Mouse (Mus musculus) heart, postnatal 14 days (tissue): ENCODE data around the gene Cldn19. TPM values are rescaled to one million over a fixed set of nuclear protein-coding genes. Genes with fewer than 3 reads are reported as not detected.
"Not testable (repeated sequence)": the region's sequence is repeated elsewhere in the genome, so short reads cannot be mapped to it uniquely, and the experiment has no call there.

Experiments
- DNase-seq, 2 experiments: peaks; one replicate each; pipeline ENCODE4 v3.0.0; 2021 to 2022
- intact Hi-C: fragments of 180-260 bp; cut with DNase I; formaldehyde crosslinking; loops from one replicate; pipeline ENCODE4 v1.15.1; 2025
- total RNA-seq, 2 experiments: library from RNA; stranded (reverse); gene quantifications; 2 replicates each; pipeline ENCODE4 v1.2.3; 2021

The Cldn19 gene
- total RNA-seq, 2 experiments from 2014 or later = 0.36 TPM; not detected in 1

GRCm38 (mm10) chr4:119247462-119248235 is 7.6 kb upstream of the Cldn19 start:
- intact Hi-C loops = loop anchor here (1.0 to 5.0 kb wide), 5 partner anchors 47 to 375 kb away; partner anchors contain the start of genes Ppcs, Ppih, Ybx1 and Zmynd12

GRCm38 (mm10) chr4:119248407-119248965 is 6.7 kb upstream of the Cldn19 start:
- DNase-seq = no peak
- intact Hi-C loops = loop anchor here (5.0 kb wide), 3 partner anchors 74 to 374 kb away; partner anchors contain the start of genes Ppcs, Ppih and Zmynd12

More at GRCm38 (mm10) chr4:119247462-119248235, 7.6 kb upstream of the Cldn19 start:
- peak; percentile 85 to 86 for DNase-seq

- intact Hi-C loops = no loop called here
- no peak for DNase-seq
These were observed 3.0 kb upstream of the Cldn19 start for GRCm38 (mm10) chr4:119252025-119252808.

GRCm38 (mm10) chr4:119254012-119254618 is 1.1 kb upstream of the Cldn19 start:
- no peak for DNase-seq
- intact Hi-C loops = no loop called here

- DNase-seq = no peak
- intact Hi-C loops = loop anchor here (5.0 kb wide), 1 partner anchor 410 kb away; no protein-coding TSS in a partner anchor
These were observed 1.9 kb downstream of the Cldn19 start for GRCm38 (mm10) chr4:119257083-119257482.

- intact Hi-C loops = loop anchor here (5.0 kb wide), 1 partner anchor 408 kb away; no protein-coding TSS in a partner anchor
- no peak for DNase-seq
These were observed 4.4 kb downstream of the Cldn19 start for GRCm38 (mm10) chr4:119259344-119260254.

GRCm38 (mm10) chr4:119261087-119261713 is 6.0 kb downstream of the Cldn19 start:
- DNase-seq = no peak
- intact Hi-C loops = no loop called here

GRCm38 (mm10) chr4:119262483-119262882 is 7.3 kb downstream of the Cldn19 start:
- intact Hi-C loops = no loop called here
- no peak for DNase-seq

GRCm38 (mm10) chr4:119263459-119263858 is 8.2 kb downstream of the Cldn19 start:
- intact Hi-C loops = no loop called here
- DNase-seq = no peak

GRCm38 (mm10) chr4:119266606-119267005 is 11.4 kb downstream of the Cldn19 start:
- intact Hi-C loops = no loop called here
- DNase-seq = no peak

GRCm38 (mm10) chr4:119274627-119275026 is 19.4 kb downstream of the Cldn19 start:
- DNase-seq = peak; percentile 48 to 66
- intact Hi-C loops = no loop called here

GRCm38 (mm10) chr4:119275226-119275625 is 20.0 kb downstream of the Cldn19 start:
- intact Hi-C loops = no loop called here
- DNase-seq = no peak

GRCm38 (mm10) chr4:119275726-119276125 is 20.5 kb downstream of the Cldn19 start:
- intact Hi-C loops = loop anchor here (2.0 kb wide), 1 partner anchor 17 kb away; no protein-coding TSS in a partner anchor
- no peak for DNase-seq

GRCm38 (mm10) chr4:119278784-119279183 is 23.6 kb downstream of the Cldn19 start:
- intact Hi-C loops, DNase-seq: not testable (repeated sequence)

GRCm38 (mm10) chr4:119284861-119285260 is 29.6 kb downstream of the Cldn19 start:
- intact Hi-C loops = no loop called here
- DNase-seq = no peak

GRCm38 (mm10) chr4:119285336-119285735 is 30.1 kb downstream of the Cldn19 start:
- no peak for DNase-seq
- intact Hi-C loops = no loop called here

GRCm38 (mm10) chr4:119291921-119292320 is 36.7 kb downstream of the Cldn19 start:
- intact Hi-C loops = loop anchor here (2.0 to 10.0 kb wide), 2 partner anchors 15 to 243 kb away; partner anchors contain the start of genes Foxj3 and Frg2f1

GRCm38 (mm10) chr4:119292771-119293573 is 37.8 kb downstream of the Cldn19 start:
- peak; percentile 41 to 65 for DNase-seq
- intact Hi-C loops = loop anchor here (2.0 to 10.0 kb wide), 2 partner anchors 16 to 242 kb away; partner anchors contain the start of genes Foxj3 and Frg2f1

More at GRCm38 (mm10) chr4:119291921-119292320, 36.7 kb downstream of the Cldn19 start:
- DNase-seq = no peak
